Mouse (Mus musculus): ENCODE measurements at regions not wholly inside any gene's neighbourhood (a gene's known extent, or its start where the extent isn't known, plus 50 kb on each side); places are given as distances from the start of the nearest gene placed in this dataset.

GRCm38 (mm10) chr2:75202587-75203220, 377.1 kb downstream of the Mtx2 start:
- no peak overlapping the region for H3K27ac ChIP-seq (ENCODE audit: insufficient read depth, low read depth)
- H3K36me3 ChIP-seq (replicated peaks in 1 of 2; ENCODE audit: control insufficient read depth in 1 of 2, insufficient read depth in 1 of 2, low read length in 1 of 2) = no peaks in the 10 kb centered on the region
- DNase-seq (ENCODE audit: extremely low read depth) = no peak
- no peak overlapping the region for H3K9ac ChIP-seq (ENCODE audit: insufficient read depth, low read depth)
- dilution Hi-C loops (cut with MboI; ENCODE audit: extremely low pct_ligation_motif_present, extremely low pct_unique_long_range_greater_than_20kb, low sequenced_read_pairs) = no loop called here
- no peak overlapping the region for H3K4me2 ChIP-seq (ENCODE audit: insufficient read depth, low read depth, poor library complexity, severe bottlenecking)
- TF ChIP-seq SIN3A (IDR thresholded peaks at IDR 0.05; ENCODE audit: low read length) = no peak
- TF ChIP-seq NRF1 (IDR thresholded peaks at IDR 0.05; ENCODE audit: low read depth, low read length) = no peak
- no peak for TF ChIP-seq MAFK (IDR thresholded peaks at IDR 0.05; ENCODE audit: insufficient replicate concordance, low read length)
- no peak for TF ChIP-seq POLR2AphosphoS2 (IDR thresholded peaks at IDR 0.05; ENCODE audit: low read depth, low read length)
- TF ChIP-seq PAX5 (IDR thresholded peaks at IDR 0.05; ENCODE audit: low read length) = no peak
- no peak for TF ChIP-seq MAX (IDR thresholded peaks at IDR 0.05; ENCODE audit: low read length)
- no peak for TF ChIP-seq CTCF (conservative IDR thresholded peaks at IDR 0.05 in 1 of 2, IDR thresholded peaks at IDR 0.05 in 1 of 2; ENCODE audit: low read depth in 2 of 2, low read length in 2 of 2)
- no peak for TF ChIP-seq JUN (IDR thresholded peaks at IDR 0.05; ENCODE audit: insufficient read depth, low read depth, low read length)
- TF ChIP-seq TCF12 (IDR thresholded peaks at IDR 0.05; ENCODE audit: low read depth, low read length) = no peak
- TF ChIP-seq ZKSCAN1 (IDR thresholded peaks at IDR 0.05; ENCODE audit: borderline replicate concordance, low read depth, low read length) = no peak
- no peak for TF ChIP-seq BHLHE40 (IDR thresholded peaks at IDR 0.05; ENCODE audit: low read depth, low read length)
- TF ChIP-seq E2F4 (IDR thresholded peaks at IDR 0.05; ENCODE audit: insufficient replicate concordance, low read depth, low read length) = no peak
- no peak for TF ChIP-seq UBTF (IDR thresholded peaks at IDR 0.05; ENCODE audit: low read depth, low read length)
- TF ChIP-seq ETS1 (conservative IDR thresholded peaks at IDR 0.05; ENCODE audit: low read depth, low read length) = no peak
- no peak for TF ChIP-seq ZNF384 (IDR thresholded peaks at IDR 0.05; ENCODE audit: low read depth, low read length)
- TF ChIP-seq POLR2A (IDR thresholded peaks at IDR 0.05; ENCODE audit: low read depth, low read length) = no peak
- no peaks in the 10 kb centered on the region for H3K79me2 ChIP-seq (replicated peaks; ENCODE audit: control insufficient read depth, extremely low read depth, insufficient read depth, poor library complexity, severe bottlenecking)
- no peak overlapping the region for H3K4me3 ChIP-seq (replicated peaks in 1 of 3; ENCODE audit: low read depth in 2 of 3, low read length in 2 of 3, poor library complexity in 1 of 3)
- H3K9me3 ChIP-seq (replicated peaks; ENCODE audit: low read length) = no peaks in the 10 kb centered on the region
- no peaks in the 10 kb centered on the region for H3K27me3 ChIP-seq (replicated peaks)
- 0 out of 4 replicates have a peak, but pooled peaks cover 0 to 3% of the 10 kb centered on the region in 2 experiments for H3K4me1 ChIP-seq (ENCODE audit: control insufficient read depth in 1 of 2, insufficient read depth in 2 of 2)
- in situ Hi-C loops (cut with MboI; ENCODE audit: low pct_ligation_motif_present, low pct_unique_long_range_greater_than_20kb, low sequenced_read_pairs) = no loop called here

- H3K79me2 ChIP-seq (replicated peaks; ENCODE audit: control insufficient read depth, extremely low read depth, insufficient read depth, poor library complexity, severe bottlenecking) = no peaks in the 10 kb centered on the region
- H3K4me1 ChIP-seq (ENCODE audit: control insufficient read depth in 1 of 2, insufficient read depth in 2 of 2) = peaks cover 3 to 6% of the 10 kb centered on the region in 2 experiments; a peak in 1 of 4 replicates
- TF ChIP-seq CHD2 (IDR thresholded peaks at IDR 0.05; ENCODE audit: low read length) (no peak), ZKSCAN1 (IDR thresholded peaks at IDR 0.05; ENCODE audit: borderline replicate concordance, low read depth, low read length) (no peak), MEF2A (IDR thresholded peaks at IDR 0.05; ENCODE audit: borderline replicate concordance, low read depth, low read length) (no peak), CTCF (conservative IDR thresholded peaks at IDR 0.05 in 1 of 2, IDR thresholded peaks at IDR 0.05 in 1 of 2; ENCODE audit: low read depth in 2 of 2, low read length in 2 of 2) (no peak), ETS1 (conservative IDR thresholded peaks at IDR 0.05; ENCODE audit: low read depth, low read length) (no peak), GABPA (IDR thresholded peaks at IDR 0.05; ENCODE audit: insufficient replicate concordance, low read depth, low read length) (no peak)
- in situ Hi-C loops (cut with MboI; ENCODE audit: low pct_ligation_motif_present, low pct_unique_long_range_greater_than_20kb, low sequenced_read_pairs) = no loop called here
- DNase-seq (ENCODE audit: extremely low read depth) = no peak
- H3K9me3 ChIP-seq (replicated peaks; ENCODE audit: low read length) = no peaks in the 10 kb centered on the region
- no peaks in the 10 kb centered on the region for H3K36me3 ChIP-seq (replicated peaks in 1 of 2; ENCODE audit: control insufficient read depth in 1 of 2, insufficient read depth in 1 of 2, low read length in 1 of 2)
- H3K4me3 ChIP-seq (replicated peaks in 1 of 3; ENCODE audit: low read depth in 2 of 3, low read length in 2 of 3, poor library complexity in 1 of 3) = no peak overlapping the region
- H3K27ac ChIP-seq (ENCODE audit: insufficient read depth, low read depth) = no peak overlapping the region
- H3K4me2 ChIP-seq (ENCODE audit: insufficient read depth, low read depth, poor library complexity, severe bottlenecking) = no peak overlapping the region
- dilution Hi-C loops (cut with MboI; ENCODE audit: extremely low pct_ligation_motif_present, extremely low pct_unique_long_range_greater_than_20kb, low sequenced_read_pairs) = no loop called here
- H3K27me3 ChIP-seq (replicated peaks) = no peaks in the 10 kb centered on the region
- H3K9ac ChIP-seq (ENCODE audit: insufficient read depth, low read depth) = no peak overlapping the region
Measured at GRCm38 (mm10) chr2:75208821-75209758, 383.5 kb downstream of the Mtx2 start.
